Mouse (Mus musculus) ES-Bruce4 (cell line): Measurements from ENCODE around the gene Krt25. TPM values are rescaled to one million over a fixed set of nuclear protein-coding genes. Genes with fewer than 3 reads are reported as not detected.

Source experiments
- H3K27ac ChIP-seq: 2 replicates; pipeline ENCODE4 v1.5.1; 2012; ENCODE audit warnings: low read length, inconsistent platforms; ENCODE audit not compliant: insufficient read depth
- H3K27me3 ChIP-seq: 2 replicates; pipeline ENCODE4 v1.6.1; 2012; ENCODE audit warnings: mild to moderate bottlenecking, low read length, inconsistent platforms; ENCODE audit not compliant: control insufficient read depth, poor library complexity, insufficient read depth, severe bottlenecking
- H3K36me3 ChIP-seq: 2 replicates; pipeline ENCODE4 v1.6.1; 2012; ENCODE audit warnings: inconsistent platforms, mild to moderate bottlenecking, low read length, moderate library complexity; ENCODE audit not compliant: control insufficient read depth, poor library complexity, insufficient read depth, severe bottlenecking
- H3K4me1 ChIP-seq: one replicate; pipeline ENCODE4 v1.8.1; 2011; ENCODE audit warnings: low read length; ENCODE audit not compliant: control insufficient read depth, insufficient read depth
- H3K4me3 ChIP-seq: 2 replicates; pipeline ENCODE4 v1.5.1; 2011; ENCODE audit warnings: low read depth, mild to moderate bottlenecking, low read length
- H3K9ac ChIP-seq: 2 replicates; pipeline ENCODE4 v1.6.1; 2012; ENCODE audit warnings: low read depth, mild to moderate bottlenecking, inconsistent platforms; ENCODE audit not compliant: poor library complexity, severe bottlenecking
- H3K9me3 ChIP-seq: replicated peaks from 2 replicates; pipeline ENCODE4 v1.6.1; 2012; ENCODE audit warnings: mild to moderate bottlenecking, low read length, inconsistent platforms; ENCODE audit not compliant: control insufficient read depth, poor library complexity, insufficient read depth, severe bottlenecking
- CTCF ChIP-seq: IDR thresholded peaks from one replicate; pipeline ENCODE4 v1.8.1; 2011; ENCODE audit warnings: low read depth, low read length
- EP300 ChIP-seq: IDR thresholded peaks from 2 replicates; pipeline ENCODE4 v1.6.1; 2011; ENCODE audit warnings: low read depth, low read length; ENCODE audit not compliant: insufficient read depth
- POLR2A ChIP-seq: IDR thresholded peaks from one replicate; pipeline ENCODE4 v1.8.1; 2011; ENCODE audit warnings: low read length; ENCODE audit not compliant: insufficient read depth
- polyA plus RNA-seq: library from polyadenylated mRNA; stranded (reverse); fragments of >200 nt; gene quantifications from 2 replicates; pipeline ENCODE4 v1.2.4, GENCODE M21; 2011; ENCODE audit warnings: low read depth; ENCODE audit not compliant: missing spikeins, insufficient read depth, insufficient read length

Krt25 gene
- polyA plus RNA-seq: not detected in 2 replicates

DNA sequence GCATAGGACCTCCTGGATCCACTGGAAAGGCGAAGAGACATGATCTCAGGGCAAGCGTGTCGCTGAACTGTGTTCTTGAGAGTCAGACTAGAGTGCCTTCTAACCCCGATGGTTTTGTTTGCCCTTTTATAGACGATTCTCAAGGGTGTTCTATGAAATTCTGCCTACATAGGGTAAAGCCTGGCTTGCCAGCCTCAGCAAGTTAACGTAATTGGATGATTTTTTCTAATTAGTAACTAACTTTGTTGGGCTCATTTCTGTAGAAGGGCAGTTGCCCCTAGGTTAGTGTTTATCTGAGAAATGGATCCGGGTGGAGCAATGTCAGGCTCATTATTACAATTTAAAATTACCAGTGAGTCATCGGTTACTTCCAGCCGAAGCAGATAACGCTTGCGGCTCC lies at the start of gene Krt25:
Gene Krt25 (minus strand): TSS at position 101 of the 400 bp plus-strand sequence.
- no peak for TF ChIP-seq POLR2A
- no peak for TF ChIP-seq EP300
- TF ChIP-seq CTCF: no peak
- H3K27me3 ChIP-seq: no peaks in the 10 kb centered on the region
- H3K36me3 ChIP-seq: no peaks in the 10 kb centered on the region
- H3K4me1 ChIP-seq: no peaks in the 10 kb centered on the region
- no peak within 1 kb of the TSS for H3K9ac ChIP-seq
- H3K4me3 ChIP-seq: no peak within 1 kb of the TSS
- H3K27ac ChIP-seq: no peak within 1 kb of the TSS
- no peaks in the 10 kb centered on the region for H3K9me3 ChIP-seq

DNA sequence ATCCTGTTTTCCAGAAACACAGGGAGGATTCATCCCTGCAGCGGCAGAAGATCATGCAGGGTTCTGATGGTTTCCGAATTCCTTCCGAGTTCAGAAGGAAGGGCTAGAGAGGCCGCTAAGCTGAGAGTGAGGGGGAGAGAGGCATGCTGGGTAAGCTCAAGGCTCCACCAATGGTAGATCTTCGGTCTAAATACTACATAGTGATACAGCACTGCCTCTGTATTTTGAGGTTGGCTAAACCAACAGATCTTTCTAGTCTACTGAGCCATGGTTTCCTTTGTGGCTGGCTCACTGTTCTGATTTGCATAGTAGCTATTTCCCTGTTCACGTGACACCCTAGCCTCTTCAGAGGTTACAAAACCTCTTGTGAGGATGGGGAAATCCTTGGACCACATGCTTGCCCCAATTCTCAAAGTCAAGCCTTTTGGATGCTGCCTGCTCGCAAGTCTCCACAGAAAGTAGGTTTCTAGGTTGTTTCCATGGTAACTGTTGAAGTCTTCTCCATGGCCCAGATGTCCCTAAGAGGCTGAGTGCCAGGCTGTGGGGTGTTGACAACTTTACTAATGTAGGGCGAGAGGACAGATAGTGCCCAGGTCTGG lies 47.2 kb upstream of the Krt25 start:
- Histone ChIP-seq H3K36me3 (no peaks in the 10 kb centered on the region), H3K9ac (no peak overlapping the region), H3K27me3 (no peaks in the 10 kb centered on the region), H3K9me3 (no peaks in the 10 kb centered on the region), H3K27ac (no peak overlapping the region), H3K4me3 (no peak overlapping the region), H3K4me1 (no peaks in the 10 kb centered on the region)
- TF ChIP-seq POLR2A (no peak), EP300 (no peak), CTCF (no peak)

DNA sequence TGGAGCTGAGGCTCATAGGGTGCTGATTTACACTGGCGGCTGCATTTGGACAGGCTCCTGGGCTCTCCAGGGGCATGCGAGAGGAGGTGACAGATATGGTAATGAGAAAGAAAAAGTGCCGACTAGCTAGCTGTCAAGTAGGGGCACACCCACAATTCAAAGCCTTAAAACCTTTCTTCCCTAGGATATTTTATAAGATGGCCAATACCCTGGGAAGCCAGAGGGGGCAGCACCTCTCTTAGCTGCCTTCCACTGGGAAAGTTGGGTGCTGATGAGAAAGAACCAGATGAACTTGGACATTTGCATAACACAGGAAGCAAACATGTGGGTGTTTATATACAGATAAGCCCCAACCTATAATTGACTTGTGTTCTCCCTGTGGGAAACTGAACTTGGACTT lies 46.5 kb upstream of the Krt25 start:
- no peaks in the 10 kb centered on the region for H3K9me3 ChIP-seq
- no peak overlapping the region for H3K9ac ChIP-seq
- no peak overlapping the region for H3K27ac ChIP-seq
- H3K4me3 ChIP-seq: no peak overlapping the region
- H3K36me3 ChIP-seq: no peaks in the 10 kb centered on the region
- no peaks in the 10 kb centered on the region for H3K27me3 ChIP-seq
- H3K4me1 ChIP-seq: no peaks in the 10 kb centered on the region
- peak; percentile 54 for TF ChIP-seq CTCF
- TF ChIP-seq EP300: no peak
- no peak for TF ChIP-seq POLR2A

DNA sequence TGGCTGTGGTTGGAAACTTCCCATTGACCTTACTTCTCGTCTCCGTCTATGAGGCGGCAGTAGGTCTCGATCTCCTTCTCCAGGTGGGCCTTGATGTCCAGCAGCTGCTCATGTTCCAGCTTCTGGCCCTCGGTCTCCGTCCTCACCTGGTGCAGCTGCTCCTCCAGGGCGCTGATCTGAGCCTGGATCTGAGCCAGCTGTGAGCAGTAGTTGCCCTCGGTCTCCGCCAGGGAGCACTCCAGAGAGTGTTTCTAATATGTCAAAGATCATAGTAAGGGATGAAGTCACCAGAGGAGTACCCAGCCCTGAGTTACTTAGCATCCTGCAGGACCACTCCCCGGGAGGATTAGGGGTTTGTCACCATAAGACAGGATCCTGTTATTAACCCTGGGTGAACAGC lies 44.0 kb upstream of the Krt25 start:
- no peaks in the 10 kb centered on the region for H3K9me3 ChIP-seq
- H3K4me3 ChIP-seq: no peak overlapping the region
- TF ChIP-seq EP300 (no peak), POLR2A (no peak), CTCF (peak; percentile 24)
- no peak overlapping the region for H3K27ac ChIP-seq
- no peak overlapping the region for H3K9ac ChIP-seq
- H3K4me1 ChIP-seq: no peaks in the 10 kb centered on the region
- no peaks in the 10 kb centered on the region for H3K27me3 ChIP-seq
- H3K36me3 ChIP-seq: no peaks in the 10 kb centered on the region

- H3K27ac ChIP-seq: no peak overlapping the region
- TF ChIP-seq CTCF: peak; percentile 36
- no peak for TF ChIP-seq EP300
- no peak for TF ChIP-seq POLR2A
- no peak overlapping the region for H3K9ac ChIP-seq
- no peaks in the 10 kb centered on the region for H3K36me3 ChIP-seq
- no peak overlapping the region for H3K4me3 ChIP-seq
- H3K27me3 ChIP-seq: no peaks in the 10 kb centered on the region
- no peaks in the 10 kb centered on the region for H3K9me3 ChIP-seq
- H3K4me1 ChIP-seq: no peaks in the 10 kb centered on the region
Measured at GRCm38 (mm10) chr11:99364412-99364811, 41.7 kb upstream of the Krt25 start.

GRCm38 (mm10) chr11:99361423-99361822 lies 38.7 kb upstream of the Krt25 start:
- Histone ChIP-seq H3K9ac (no peak overlapping the region), H3K36me3 (no peaks in the 10 kb centered on the region)
- no peak for TF ChIP-seq POLR2A
- no peak for TF ChIP-seq EP300
- TF ChIP-seq CTCF: no peak

More at GRCm38 (mm10) chr11:99361423-99361822, 38.7 kb upstream of the Krt25 start:
- Histone ChIP-seq H3K4me1 (no peaks in the 10 kb centered on the region), H3K4me3 (no peak overlapping the region), H3K9me3 (no peaks in the 10 kb centered on the region), H3K27me3 (no peaks in the 10 kb centered on the region), H3K27ac (no peak overlapping the region)
